Mouse (Mus musculus) frontal cortex, adult (tissue): Measurements from ENCODE around the gene Pnldc1.

Experiments used
- ATAC-seq: cut with Nextera tagmentation; 2 replicates; pipeline ENCODE4 v1.9.2; 2017; ENCODE audit warnings: mild to moderate bottlenecking, moderate library complexity, mixed read lengths; ENCODE audit not compliant: low TSS enrichment

The Pnldc1 gene

GRCm38 (mm10) chr17:12906436-12906835 is 3.6 kb downstream of the Pnldc1 start:
- peak; percentile 27; the same call in 1 of the 2 replicates for ATAC-seq

DNA sequence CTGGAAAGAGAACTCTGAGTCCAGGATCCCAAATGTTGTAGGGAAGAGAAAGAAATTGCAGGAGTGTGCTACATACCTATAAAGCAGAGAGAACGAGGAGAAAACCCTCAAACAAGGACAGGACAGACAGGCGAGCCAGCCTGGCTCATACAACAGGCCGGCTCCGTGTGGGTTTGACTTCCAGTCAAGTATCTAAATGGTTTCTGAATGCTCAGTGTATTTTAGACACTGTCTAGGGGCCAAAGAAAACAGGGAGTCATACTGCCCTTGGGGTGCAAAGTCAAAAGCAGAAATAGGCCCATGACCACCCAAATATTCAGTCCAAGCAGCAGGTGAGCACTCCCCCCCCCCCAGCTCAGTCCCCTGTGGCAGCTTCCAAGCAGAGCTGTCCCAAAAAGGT is 4.2 kb downstream of the Pnldc1 start:
- no peak for ATAC-seq

GRCm38 (mm10) chr17:12904349-12904748 is 5.7 kb downstream of the Pnldc1 start:
- ATAC-seq = no peak

DNA sequence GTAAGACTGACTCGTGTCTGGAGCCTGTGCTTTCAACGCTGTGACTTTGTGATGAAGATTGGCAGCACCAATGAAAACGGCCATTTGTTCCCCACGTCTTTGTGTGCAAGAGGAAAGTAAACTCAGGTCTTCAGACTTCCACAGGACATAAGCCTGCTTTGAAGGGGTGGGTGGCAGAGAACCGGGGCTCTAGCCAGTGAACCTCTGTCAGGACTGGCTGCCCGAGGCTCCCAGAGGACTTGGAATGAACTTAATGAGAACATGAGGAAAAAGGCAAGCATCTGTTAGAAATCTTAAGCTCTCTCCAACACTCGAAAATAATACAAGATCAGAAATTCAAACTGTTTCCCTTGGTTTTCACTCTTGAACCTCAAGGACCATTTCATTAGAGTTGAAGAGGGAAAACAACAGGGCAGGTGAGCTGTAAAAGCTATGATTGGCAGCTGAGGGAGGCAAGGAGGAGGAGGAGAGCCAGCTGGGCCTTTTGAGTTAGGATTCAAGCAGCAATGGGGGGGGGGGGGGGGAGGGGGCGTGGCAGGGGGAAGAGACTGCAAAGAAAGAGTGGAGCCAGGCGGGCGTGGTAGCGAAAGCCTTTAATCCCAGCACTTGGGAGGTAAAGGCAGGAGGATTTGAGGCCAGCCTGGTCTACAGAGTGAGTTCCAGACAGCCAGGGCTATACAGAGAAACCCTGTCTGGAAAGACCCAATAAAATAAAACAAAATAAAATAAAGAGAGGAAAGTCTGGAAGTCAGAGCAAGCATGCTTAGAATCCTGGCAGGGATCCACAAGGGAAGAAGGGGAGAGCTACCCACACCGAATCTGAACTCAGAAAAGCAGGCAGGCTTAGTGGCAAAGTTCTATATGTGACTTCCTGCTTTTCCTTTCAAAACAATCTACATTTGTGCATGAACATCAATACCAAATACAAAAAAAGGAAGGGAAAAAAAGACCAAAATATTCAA is 6.4 kb downstream of the Pnldc1 start:
- no peak for ATAC-seq

GRCm38 (mm10) chr17:12902291-12902690 is 7.7 kb downstream of the Pnldc1 start:
- no peak for ATAC-seq

GRCm38 (mm10) chr17:12898607-12899006 is 11.4 kb downstream of the Pnldc1 start:
- ATAC-seq = 0 out of 2 replicates have a peak, but pooled peaks have one; percentile 27

GRCm38 (mm10) chr17:12897674-12898073 is 12.4 kb downstream of the Pnldc1 start:
- ATAC-seq = 0 out of 2 replicates have a peak, but pooled peaks have one; percentile 34

DNA sequence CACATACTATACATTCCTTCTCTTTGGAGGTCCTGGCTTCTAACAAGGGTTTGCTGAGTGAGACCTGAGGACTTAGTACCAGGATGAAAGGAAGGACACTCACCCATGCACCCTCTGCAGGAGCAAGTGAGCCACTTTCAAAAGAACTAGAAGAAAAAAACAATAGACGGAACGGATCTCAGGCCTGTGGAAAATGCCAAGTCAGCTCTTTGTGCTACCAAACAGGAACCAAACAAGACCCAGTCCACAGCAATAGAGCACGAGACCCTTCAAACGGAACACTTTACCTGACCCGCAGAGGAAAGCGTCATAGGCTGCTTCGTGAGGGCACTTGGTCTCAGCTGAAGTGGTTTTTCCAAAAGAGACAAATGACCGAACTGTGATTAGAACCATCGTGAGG is 18.0 kb downstream of the Pnldc1 start:
- 0 out of 2 replicates have a peak, but pooled peaks have one; percentile 2 for ATAC-seq

DNA sequence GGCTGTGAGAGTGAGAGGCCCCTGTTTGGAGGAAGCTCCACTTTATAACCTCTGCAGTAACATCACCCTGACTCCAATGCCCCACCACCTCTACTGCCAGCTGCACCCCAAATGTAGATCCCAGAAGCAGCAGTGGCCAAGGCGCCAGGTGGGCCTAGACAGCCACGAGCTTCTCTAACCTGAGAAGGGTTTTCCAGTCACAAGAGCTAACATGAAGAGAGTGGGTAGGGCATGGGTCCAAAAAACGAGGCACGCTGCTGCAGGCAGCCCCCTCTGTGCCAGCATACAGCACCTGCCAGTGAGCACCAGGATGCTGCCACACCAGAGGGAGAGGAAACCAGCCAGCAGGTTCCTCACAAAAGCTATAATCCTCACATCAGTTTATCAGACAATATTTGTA is 19.0 kb downstream of the Pnldc1 start:
- 0 out of 2 replicates have a peak, but pooled peaks have one; percentile 38 for ATAC-seq

- ATAC-seq = no peak
Observed at GRCm38 (mm10) chr17:12887021-12887775, 22.8 kb downstream of the Pnldc1 start.

GRCm38 (mm10) chr17:12886620-12887019 is 23.4 kb downstream of the Pnldc1 start:
- ATAC-seq = no peak

DNA sequence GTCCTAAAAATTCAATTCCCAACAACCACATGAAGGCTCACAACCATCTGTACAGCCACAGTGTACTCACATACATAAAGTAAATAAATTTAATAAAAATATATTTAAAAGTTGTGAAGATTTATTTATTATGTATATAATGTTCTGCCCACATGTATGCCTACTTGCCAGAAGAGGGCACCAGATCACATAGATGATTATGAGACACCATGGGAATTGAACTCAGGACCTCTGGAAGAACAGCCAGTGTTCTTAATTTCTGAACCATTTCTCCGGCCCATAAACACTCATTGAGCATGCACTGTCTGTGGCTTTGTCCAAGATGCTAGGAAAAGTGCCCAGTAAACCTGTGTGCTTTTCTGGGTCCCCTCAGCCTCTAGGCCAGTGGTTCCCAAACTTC is 28.8 kb downstream of the Pnldc1 start:
- no peak for ATAC-seq

DNA sequence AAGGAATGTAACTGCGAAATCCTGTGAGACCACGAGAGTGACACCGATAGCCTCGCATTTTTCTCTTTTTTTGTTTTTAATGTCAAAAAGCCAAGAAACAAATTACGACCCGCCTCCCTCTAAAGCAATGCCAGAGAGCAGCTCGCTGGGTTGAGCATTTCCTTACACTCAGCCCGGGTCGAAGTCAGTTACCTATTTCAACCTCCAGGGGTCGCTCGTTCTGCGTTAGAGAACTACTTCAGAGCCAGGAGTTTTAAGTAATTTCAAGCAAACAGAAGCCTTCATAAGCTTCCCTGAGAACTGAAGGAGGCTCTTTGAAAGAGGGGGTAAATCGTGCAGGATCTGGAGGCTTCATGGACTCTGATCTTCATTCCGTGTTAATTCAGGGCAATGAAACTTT is 29.9 kb downstream of the Pnldc1 start:
- ATAC-seq = peak; percentile 96

DNA sequence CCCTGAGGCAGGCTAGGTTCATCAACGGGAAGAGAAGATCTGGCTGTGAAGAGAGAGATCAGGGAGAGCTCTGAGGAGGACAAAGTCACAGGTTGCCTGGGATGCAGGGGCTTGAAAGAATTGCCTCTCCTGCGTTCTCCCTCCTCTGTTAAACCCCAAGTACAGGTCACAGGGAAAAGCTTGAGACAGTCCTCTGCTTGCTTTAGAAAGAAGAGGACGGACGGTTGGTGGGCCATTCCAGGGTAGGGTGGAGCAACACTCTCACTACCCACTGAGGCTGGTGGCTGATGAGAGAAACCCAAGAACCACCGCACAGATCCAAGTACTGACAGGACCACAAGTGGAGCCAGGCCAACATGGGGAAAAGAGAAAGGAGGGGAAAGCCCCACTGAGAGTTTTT is 34.3 kb downstream of the Pnldc1 start, which contains the start of gene Mrgprh:
Gene Mrgprh (plus strand): TSS at position 301 of the 400 bp plus-strand sequence.
- ATAC-seq = no peak

GRCm38 (mm10) chr17:12872275-12873028 is 37.6 kb downstream of the Pnldc1 start:
- peak; percentile 75 for ATAC-seq

- ATAC-seq = no peak
Observed at GRCm38 (mm10) chr17:12868640-12869039, 41.4 kb downstream of the Pnldc1 start.

- ATAC-seq = no peak
Observed at GRCm38 (mm10) chr17:12868043-12868442, 42.0 kb downstream of the Pnldc1 start, which contains the start of gene Mas1. Gene Mas1 (minus strand): TSS chr17:12868143.

DNA sequence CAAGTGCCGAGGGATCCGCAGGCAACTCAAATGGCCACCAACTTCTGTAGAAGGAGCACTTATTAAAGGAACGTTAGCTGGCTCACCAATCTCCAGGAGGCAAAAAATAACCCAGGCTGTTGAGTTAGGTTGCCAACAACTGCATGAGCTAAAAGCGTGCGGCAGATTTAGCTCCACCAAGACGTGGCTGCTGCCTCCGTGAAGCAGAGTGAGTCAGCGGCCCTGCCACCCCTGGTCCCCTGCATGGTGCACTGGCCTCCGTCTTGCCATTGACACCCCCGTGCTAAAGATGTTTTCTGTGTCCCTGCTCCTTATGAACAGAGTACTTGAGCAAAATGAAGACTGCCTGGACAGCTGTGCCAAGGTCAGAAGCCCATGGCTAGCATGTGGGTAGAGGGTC is 43.2 kb downstream of the Pnldc1 start:
- peak; percentile 87 for ATAC-seq

DNA sequence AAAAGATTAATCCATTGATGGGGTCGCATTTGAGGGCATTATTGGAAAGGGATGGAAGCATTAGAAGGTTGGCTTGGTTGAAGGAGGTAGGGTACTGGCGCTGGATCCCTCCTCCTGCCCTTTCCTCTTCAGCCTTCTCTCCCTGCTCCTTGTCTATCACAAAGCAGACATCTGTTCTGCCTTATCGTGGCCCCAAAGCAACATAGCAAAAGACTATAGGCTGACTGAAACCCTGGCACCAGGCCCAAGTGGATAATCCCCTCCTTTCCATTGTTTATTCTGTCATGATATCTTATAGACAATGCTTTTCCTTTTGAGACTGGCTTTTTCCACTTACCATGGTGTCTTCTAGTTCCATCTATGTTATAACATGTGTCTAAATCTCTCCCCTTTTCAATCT is 44.6 kb downstream of the Pnldc1 start:
- ATAC-seq = no peak

DNA sequence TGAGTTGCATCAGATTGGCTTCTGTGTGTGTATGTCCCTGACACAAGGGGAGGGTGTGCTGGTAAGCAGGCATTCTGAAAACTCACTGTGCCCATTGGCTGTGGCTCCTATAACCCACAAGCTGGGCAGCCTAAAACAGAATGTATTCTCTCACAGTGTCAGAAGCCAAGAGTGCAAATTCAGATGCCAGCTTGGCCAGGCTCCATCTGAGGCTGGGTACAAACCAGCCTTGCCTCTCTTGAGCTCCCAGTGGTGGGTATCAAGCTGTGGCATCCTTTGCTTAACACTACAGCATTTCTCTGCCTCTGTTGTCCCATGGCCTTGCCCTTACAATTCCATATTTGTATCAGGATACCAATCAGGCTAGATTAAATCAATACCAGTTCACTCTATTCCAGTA is 45.9 kb downstream of the Pnldc1 start:
- no peak for ATAC-seq

GRCm38 (mm10) chr17:12859006-12859520 is 51.0 kb downstream of the Pnldc1 start:
- ATAC-seq = no peak
